Mouse (Mus musculus) G1E (cell line): Measurements from ENCODE around the gene Arhgef25.

Experiments used
- CTCF ChIP-seq: IDR thresholded peaks from 2 replicates; pipeline ENCODE4 v1.5.1; 2012; ENCODE audit warnings: low read depth, low read length, inconsistent platforms, mixed read lengths
- GATA1 ChIP-seq: IDR thresholded peaks from 2 replicates; pipeline ENCODE4 v1.6.1; 2012; ENCODE audit warnings: borderline replicate concordance, low read length, inconsistent platforms, mixed read lengths
- GATA2 ChIP-seq: IDR thresholded peaks from 2 replicates; pipeline ENCODE4 v1.6.1; 2012; ENCODE audit warnings: low read depth, low read length, inconsistent platforms, borderline replicate concordance
- POLR2AphosphoS5 ChIP-seq: IDR thresholded peaks from 2 replicates; pipeline ENCODE4 v1.6.1; 2012; ENCODE audit warnings: low read depth, low read length, inconsistent platforms; ENCODE audit not compliant: insufficient replicate concordance
- TAL1 ChIP-seq: conservative IDR thresholded peaks from 2 replicates; pipeline ENCODE4 v1.6.1; 2012; ENCODE audit warnings: low read depth, low read length, inconsistent platforms, mixed read lengths

DNA sequence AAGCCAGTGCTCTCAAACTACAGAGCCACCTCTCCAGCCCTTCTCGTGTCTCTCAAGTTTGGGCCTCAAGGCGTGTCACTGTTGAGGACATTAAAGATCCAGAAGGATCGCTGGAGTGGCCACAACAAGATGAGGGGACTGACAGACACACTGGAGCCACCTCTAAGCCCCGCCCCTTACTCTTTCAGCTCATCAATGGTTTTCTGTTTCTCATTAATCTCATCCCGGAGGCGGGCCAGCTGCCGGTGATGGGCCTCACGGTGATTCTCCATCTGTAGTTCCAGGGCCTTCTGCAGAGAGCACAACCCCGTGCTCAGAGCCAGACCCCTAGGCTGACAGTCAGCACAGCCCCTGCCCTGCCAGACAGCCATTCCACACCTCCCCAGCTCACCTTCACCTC, 46.7 kb upstream of the Arhgef25 start:
- no peak for TF ChIP-seq CTCF
- no peak for TF ChIP-seq GATA1
- TF ChIP-seq POLR2AphosphoS5: no peak
- TF ChIP-seq TAL1: no peak
- no peak for TF ChIP-seq GATA2
